Mouse (Mus musculus): ENCODE data around the gene Ift81.

DNA sequence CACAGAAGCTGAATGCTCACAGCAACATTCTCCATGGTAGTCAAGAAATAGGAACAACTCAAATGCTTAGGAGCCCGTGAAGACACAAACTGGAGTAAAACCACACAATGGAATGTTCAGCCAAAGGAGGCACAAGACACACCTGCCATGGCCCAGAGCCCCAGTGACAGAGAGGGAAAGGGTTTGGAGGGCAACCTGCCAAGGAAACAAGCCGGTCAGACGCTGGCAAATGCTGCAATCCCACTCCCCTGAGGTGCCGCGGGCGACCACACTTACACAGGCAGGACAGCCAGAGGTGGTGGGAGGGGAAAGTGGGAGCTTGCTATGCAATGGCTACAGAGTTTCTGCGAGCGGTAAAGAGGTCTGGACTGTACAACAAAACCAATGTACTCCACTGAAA, 80.4 kb downstream of the Ift81 start:
- TF ChIP-seq CTCF (IDR thresholded peaks at IDR 0.05; ENCODE audit: low read depth, low read length) (no peak), POLR2A (IDR thresholded peaks at IDR 0.05; ENCODE audit: extremely low read depth, insufficient read depth, low read length) (no peak)
